Mouse (Mus musculus) ES-E14 (cell line): Measurements from ENCODE around the gene AI597479. TPM values are rescaled to one million over a fixed set of nuclear protein-coding genes. Genes with fewer than 3 reads are reported as not detected.

ENCODE experiments used
- DNase-seq: peaks from one replicate; pipeline ENCODE4 v3.0.0-alpha.2; 2013; ENCODE audit warnings: low read depth, low spot score
- H3K27ac ChIP-seq: 2 replicates; pipeline ENCODE4 v1.5.1; 2012; ENCODE audit warnings: low read depth, mild to moderate bottlenecking, low read length, moderate library complexity, mixed read lengths; ENCODE audit not compliant: poor library complexity, insufficient read depth, severe bottlenecking
- H3K36me3 ChIP-seq: 2 replicates; pipeline ENCODE4 v1.6.1; 2012; ENCODE audit warnings: mild to moderate bottlenecking, low read length, moderate library complexity, mixed read lengths; ENCODE audit not compliant: control insufficient read depth, poor library complexity, insufficient read depth, severe bottlenecking
- H3K4me1 ChIP-seq, 2 experiments: fragments of 150-350 bp in 1 of 2; sonication (generic) in 1 of 2; 2 replicates each; pipeline ENCODE4 v1.6.1; 2012; ENCODE audit warnings: low read length in 2 of 2, mild to moderate bottlenecking in 1 of 2, mixed read lengths in 1 of 2; ENCODE audit not compliant: control insufficient read depth in 2 of 2, insufficient read depth in 2 of 2, poor library complexity in 1 of 2
- H3K4me3 ChIP-seq, 2 experiments: fragments of 150-350 bp in 1 of 2; sonication (generic) in 1 of 2; 2 replicates each; pipeline ENCODE4 v1.5.1; 2012; ENCODE audit warnings: low read length in 2 of 2, low read depth in 1 of 2, mild to moderate bottlenecking in 1 of 2, mixed read lengths in 1 of 2; ENCODE audit not compliant: insufficient read depth in 1 of 2, poor library complexity in 1 of 2, severe bottlenecking in 1 of 2
- H3K9ac ChIP-seq: 2 replicates; pipeline ENCODE4 v1.6.1; 2012; ENCODE audit warnings: low read depth, mild to moderate bottlenecking, low read length, mixed read lengths; ENCODE audit not compliant: poor library complexity, insufficient read depth, severe bottlenecking
- H3K9me3 ChIP-seq: fragments of 150-350 bp; sonication (generic); 2 replicates; pipeline ENCODE4 v1.6.1; 2012; ENCODE audit warnings: low read depth, mild to moderate bottlenecking, low read length; ENCODE audit not compliant: control insufficient read depth, insufficient read depth
- CHD2 ChIP-seq: IDR thresholded peaks from 2 replicates; pipeline ENCODE4 v1.6.1; 2014; ENCODE audit warnings: mild to moderate bottlenecking, low read depth, low read length, inconsistent platforms
- HCFC1 ChIP-seq: IDR thresholded peaks from 2 replicates; pipeline ENCODE4 v1.6.1; 2012; ENCODE audit warnings: low read length, inconsistent platforms, borderline replicate concordance; ENCODE audit not compliant: insufficient read depth
- MAFK ChIP-seq: IDR thresholded peaks from 2 replicates; pipeline ENCODE4 v1.6.1; 2014; ENCODE audit warnings: mild to moderate bottlenecking, low read depth, low read length, inconsistent platforms; ENCODE audit not compliant: insufficient read depth
- ZC3H11A ChIP-seq: IDR thresholded peaks from 2 replicates; pipeline ENCODE4 v1.6.1; 2012; ENCODE audit warnings: low read depth, mild to moderate bottlenecking, inconsistent platforms, low read length, borderline replicate concordance
- ZNF384 ChIP-seq: IDR thresholded peaks from 2 replicates; pipeline ENCODE4 v1.6.1; 2012; ENCODE audit warnings: low read depth, low read length, inconsistent platforms
- in situ Hi-C, 2 experiments: fragments of 600-800 bp; cut with MboI; formaldehyde crosslinking; loops; one replicate each; pipeline ENCODE4 v1.15.1; 2025; ENCODE audit warnings: low sequenced_read_pairs in 2 of 2, inconsistent platforms in 1 of 2; ENCODE audit not compliant: unreplicated experiment in 2 of 2
- total RNA-seq: library from RNA; depleted of rRNA; stranded (reverse); fragments of 300-350 nt; gene quantifications from 2 replicates; pipeline ENCODE4 v1.2.3, GENCODE M21; 2012

Gene AI597479
- total RNA-seq, 1 experiment = 14.1 TPM

DNA sequence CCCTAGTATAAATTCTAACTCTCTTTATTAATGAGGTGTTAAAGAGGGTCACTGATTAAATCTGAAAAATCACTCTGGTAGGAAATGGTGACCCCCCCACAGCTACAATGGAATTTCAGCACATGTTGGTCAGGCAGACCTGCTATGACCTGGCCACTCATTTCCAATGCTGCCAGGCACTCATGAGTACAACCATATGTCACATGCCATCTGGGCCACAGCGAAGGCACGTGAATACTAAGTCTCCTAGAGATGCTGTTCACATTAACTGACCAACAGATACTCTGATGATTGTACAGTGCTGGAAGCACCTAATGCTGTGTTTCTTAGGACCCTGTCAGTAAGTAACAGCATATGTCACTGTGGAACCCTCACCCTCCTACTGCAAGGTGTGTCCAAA, 23.7 kb upstream of the AI597479 start:
- Histone ChIP-seq H3K4me1 (no peaks in the 10 kb centered on the region), H3K9ac (no peak overlapping the region), H3K36me3 (peaks cover 3% of the 10 kb centered on the region; the same call in 1 of the 2 replicates), H3K4me3 (no peak overlapping the region), H3K9me3 (no peaks in the 10 kb centered on the region), H3K27ac (no peak overlapping the region)
- TF ChIP-seq CHD2 = no peak
- TF ChIP-seq MAFK = no peak
- TF ChIP-seq ZNF384 = no peak
- no peak for TF ChIP-seq HCFC1
- TF ChIP-seq ZC3H11A = no peak
- in situ Hi-C loops = loop anchor here in 1 of 2 experiments (25.0 kb wide), 1 partner anchor 162 kb away; no protein-coding TSS in a partner anchor
- DNase-seq = no peak

DNA sequence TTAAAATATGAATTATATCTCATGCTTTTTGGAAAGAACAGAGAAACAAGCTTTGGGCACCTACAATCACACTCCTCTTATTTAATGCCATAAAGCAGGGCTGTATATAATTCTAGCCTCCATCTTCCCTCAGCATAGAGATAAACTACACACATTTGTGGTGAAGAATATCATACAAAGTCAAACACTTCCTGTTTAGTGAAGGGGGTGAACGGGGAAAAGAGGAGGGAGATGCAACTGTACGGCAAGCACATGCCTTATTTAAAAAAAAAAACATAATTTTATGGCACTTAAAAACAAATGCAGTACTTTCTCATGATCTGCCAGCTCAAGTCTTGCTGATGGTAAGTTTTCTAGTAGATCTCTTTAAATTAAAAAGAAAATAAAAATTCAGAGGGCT, 20.4 kb upstream of the AI597479 start:
- no peak overlapping the region for H3K9ac ChIP-seq
- no peak overlapping the region for H3K4me3 ChIP-seq
- no peak overlapping the region for H3K27ac ChIP-seq
- no peak for TF ChIP-seq ZNF384
- TF ChIP-seq ZC3H11A = no peak
- TF ChIP-seq CHD2 = no peak
- TF ChIP-seq MAFK = no peak
- no peak for TF ChIP-seq HCFC1
- in situ Hi-C loops = no loop called here
- no peaks in the 10 kb centered on the region for H3K4me1 ChIP-seq
- H3K9me3 ChIP-seq = no peaks in the 10 kb centered on the region
- H3K36me3 ChIP-seq = peaks cover 3% of the 10 kb centered on the region; the same call in 1 of the 2 replicates
- DNase-seq = no peak

DNA sequence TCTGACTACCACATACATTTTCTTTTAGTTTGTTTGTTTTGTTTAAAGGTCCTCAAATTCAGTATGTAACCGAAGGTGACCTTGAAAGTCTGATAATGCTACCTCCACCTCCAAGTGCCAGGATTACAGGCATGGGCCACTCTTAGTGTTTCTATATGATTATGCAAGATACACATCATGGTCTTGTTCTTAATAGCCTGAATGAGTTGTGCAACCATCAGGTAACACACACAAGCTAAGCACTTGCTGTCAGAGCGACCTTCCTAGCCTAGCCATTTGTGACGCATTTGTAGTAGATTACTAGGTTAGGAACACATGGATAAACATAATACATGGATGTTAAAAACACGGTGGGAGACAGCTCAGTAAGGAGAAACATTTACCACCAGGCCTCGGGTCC, 15.6 kb upstream of the AI597479 start:
- no peaks in the 10 kb centered on the region for H3K9me3 ChIP-seq
- no peak for DNase-seq
- no peak overlapping the region for H3K4me3 ChIP-seq
- in situ Hi-C loops = no loop called here
- H3K4me1 ChIP-seq = no peaks in the 10 kb centered on the region
- H3K9ac ChIP-seq = no peak overlapping the region
- TF ChIP-seq MAFK (no peak), ZC3H11A (no peak), CHD2 (no peak), HCFC1 (no peak), ZNF384 (no peak)
- no peak overlapping the region for H3K27ac ChIP-seq
- no peaks in the 10 kb centered on the region for H3K36me3 ChIP-seq

DNA sequence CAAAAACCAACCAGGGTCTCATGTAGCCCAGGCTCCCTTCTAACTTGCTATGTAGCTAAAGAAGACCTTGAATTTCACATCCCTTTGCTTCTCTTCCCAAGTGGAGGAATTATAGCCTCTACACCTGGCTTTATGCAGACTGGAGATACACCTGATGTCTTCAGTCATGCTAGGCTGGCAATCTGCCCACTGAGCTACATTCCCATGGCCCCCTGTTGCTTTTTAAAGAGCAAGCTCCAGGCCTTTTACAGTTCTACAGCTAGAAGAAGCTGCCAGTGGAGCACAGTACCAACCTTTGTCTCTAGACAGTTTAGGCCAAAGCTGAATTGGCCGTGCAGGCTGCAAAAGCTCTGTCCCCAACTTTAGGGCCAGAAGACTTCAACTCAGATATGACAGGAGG, 8.1 kb upstream of the AI597479 start:
- in situ Hi-C loops = no loop called here
- no peak overlapping the region for H3K27ac ChIP-seq
- H3K9ac ChIP-seq = no peak overlapping the region
- H3K9me3 ChIP-seq = no peaks in the 10 kb centered on the region
- H3K4me1 ChIP-seq = peaks cover 3 to 4% of the 10 kb centered on the region in 2 experiments; a peak in 2 of 4 replicates
- no peak overlapping the region for H3K4me3 ChIP-seq
- TF ChIP-seq CHD2 = no peak
- no peak for TF ChIP-seq HCFC1
- no peak for TF ChIP-seq ZNF384
- no peak for TF ChIP-seq MAFK
- TF ChIP-seq ZC3H11A = no peak
- H3K36me3 ChIP-seq = no peaks in the 10 kb centered on the region
- no peak for DNase-seq
